Mouse (Mus musculus): Measurements from ENCODE around the gene Adra2c.

The Adra2c gene

DNA sequence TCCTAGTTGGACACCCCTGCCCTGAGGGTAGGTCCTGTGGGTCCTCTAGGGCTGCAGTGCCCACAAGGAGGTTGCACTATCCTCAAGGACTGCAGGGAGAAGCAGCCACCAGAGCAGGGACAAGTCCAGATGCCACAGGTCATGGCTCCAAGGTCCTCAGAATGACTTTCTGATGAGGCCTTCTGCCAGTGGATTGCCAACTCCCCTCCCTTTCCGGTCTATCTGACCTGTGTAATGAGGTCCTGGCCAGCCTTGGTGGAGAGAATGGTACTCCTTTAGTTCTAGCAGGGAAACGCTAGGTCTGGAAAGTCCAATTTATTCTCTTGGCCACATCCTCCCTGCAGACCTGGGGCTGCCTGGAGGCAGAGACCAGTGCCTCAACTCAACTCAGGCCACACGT, at the start of gene Adra2c:
Gene Adra2c (plus strand): TSS at position 301 of the 400 bp plus-strand sequence.
- in situ Hi-C loops (cut with MboI, MseI) = no loop called here

- in situ Hi-C loops (cut with MboI, MseI) = no loop called here
Measured at GRCm38 (mm10) chr5:35233142-35233541, 45.0 kb upstream of the Adra2c start.

DNA sequence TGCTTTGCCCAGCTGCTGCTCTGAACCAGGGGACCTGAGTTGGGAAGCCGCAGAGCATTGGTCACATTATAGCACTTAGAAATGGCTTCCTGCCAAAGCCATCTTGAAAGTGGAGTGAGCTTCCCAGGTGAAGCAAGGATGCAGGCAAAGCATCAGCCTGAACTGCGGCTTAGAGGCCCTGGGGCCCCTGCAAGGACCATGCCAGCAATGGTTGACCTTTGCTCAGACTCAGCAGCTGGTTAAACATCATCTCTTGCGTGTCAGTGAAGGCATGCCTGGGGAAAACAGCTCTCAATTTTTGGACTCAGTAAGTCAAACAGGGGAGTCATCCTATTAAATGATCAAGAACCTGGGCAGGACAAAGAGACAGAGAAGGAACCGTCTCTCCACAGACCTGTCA, 40.4 kb upstream of the Adra2c start:
- in situ Hi-C loops (cut with MboI, MseI) = no loop called here

GRCm38 (mm10) chr5:35238627-35239026, 39.5 kb upstream of the Adra2c start:
- in situ Hi-C loops (cut with MboI, MseI) = no loop called here

- in situ Hi-C loops (cut with MboI, MseI) = no loop called here
Measured at GRCm38 (mm10) chr5:35241556-35241955, 36.6 kb upstream of the Adra2c start.

GRCm38 (mm10) chr5:35244204-35244603, 33.9 kb upstream of the Adra2c start:
- in situ Hi-C loops (cut with MboI, MseI) = no loop called here

- in situ Hi-C loops (cut with MboI, MseI) = no loop called here
Measured at GRCm38 (mm10) chr5:35245555-35246273, 32.4 kb upstream of the Adra2c start.

- in situ Hi-C loops (cut with MboI, MseI) = no loop called here
Measured at GRCm38 (mm10) chr5:35254964-35255716, 23.0 kb upstream of the Adra2c start.

DNA sequence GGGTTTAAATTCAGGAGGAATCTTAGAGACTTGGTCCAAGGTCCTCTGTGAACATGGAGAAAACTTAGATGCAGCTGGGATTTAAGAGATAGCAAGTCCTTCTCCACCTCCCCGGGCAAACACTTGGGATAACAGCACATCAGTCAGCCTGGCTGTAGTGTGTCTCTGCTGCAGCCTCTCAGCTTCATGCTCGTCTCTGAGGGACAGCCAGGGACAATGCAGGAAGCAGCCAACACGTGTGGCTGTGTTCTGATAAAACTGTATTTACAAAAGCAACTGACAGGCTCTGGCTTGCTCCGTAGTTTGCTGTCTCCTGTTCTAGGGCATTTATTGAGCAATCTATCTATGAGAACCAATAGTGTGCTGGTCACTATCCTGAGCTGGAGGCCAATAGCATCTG, 14.4 kb upstream of the Adra2c start:
- in situ Hi-C loops (cut with MboI, MseI) = no loop called here

DNA sequence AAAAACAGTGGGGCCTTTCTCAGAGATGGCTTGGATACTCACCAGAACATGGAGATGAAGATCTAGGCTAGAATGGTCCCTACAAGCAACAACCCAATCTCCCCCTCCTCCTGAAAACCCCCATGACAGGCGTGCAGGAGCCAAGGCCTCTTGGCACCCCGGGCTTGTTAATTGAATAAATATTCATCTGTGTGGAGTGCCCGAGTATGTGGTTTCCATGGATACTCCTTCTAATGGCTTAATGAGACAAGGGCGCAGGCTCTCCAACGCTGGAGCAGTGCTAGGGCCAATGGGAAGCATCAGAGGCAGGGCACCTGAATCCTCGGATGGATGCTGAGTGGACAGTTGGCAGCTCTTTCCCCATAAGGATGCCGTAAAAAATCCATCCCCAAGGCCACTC, 10.6 kb upstream of the Adra2c start:
- in situ Hi-C loops (cut with MboI, MseI) = no loop called here

DNA sequence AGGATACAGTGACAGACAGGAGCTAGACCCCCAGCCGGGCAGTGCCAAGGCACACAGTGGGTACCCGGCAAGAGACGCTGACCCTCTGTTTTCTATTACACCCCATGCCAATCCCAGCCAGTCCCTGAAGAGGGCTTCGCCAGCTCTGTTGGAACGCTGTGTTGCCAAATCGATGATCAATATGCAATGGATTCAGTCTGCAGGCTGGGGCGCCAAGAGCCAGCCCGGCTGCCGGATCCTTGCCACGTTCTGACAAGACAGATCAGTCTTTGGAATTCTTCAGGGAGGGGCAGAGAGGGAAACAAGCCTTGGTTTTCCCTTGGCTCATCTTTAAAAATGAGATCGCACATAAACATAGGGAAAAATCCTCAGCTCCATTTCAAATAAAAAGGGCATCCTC, 2.8 kb upstream of the Adra2c start:
- in situ Hi-C loops (cut with MboI, MseI) = no loop called here

DNA sequence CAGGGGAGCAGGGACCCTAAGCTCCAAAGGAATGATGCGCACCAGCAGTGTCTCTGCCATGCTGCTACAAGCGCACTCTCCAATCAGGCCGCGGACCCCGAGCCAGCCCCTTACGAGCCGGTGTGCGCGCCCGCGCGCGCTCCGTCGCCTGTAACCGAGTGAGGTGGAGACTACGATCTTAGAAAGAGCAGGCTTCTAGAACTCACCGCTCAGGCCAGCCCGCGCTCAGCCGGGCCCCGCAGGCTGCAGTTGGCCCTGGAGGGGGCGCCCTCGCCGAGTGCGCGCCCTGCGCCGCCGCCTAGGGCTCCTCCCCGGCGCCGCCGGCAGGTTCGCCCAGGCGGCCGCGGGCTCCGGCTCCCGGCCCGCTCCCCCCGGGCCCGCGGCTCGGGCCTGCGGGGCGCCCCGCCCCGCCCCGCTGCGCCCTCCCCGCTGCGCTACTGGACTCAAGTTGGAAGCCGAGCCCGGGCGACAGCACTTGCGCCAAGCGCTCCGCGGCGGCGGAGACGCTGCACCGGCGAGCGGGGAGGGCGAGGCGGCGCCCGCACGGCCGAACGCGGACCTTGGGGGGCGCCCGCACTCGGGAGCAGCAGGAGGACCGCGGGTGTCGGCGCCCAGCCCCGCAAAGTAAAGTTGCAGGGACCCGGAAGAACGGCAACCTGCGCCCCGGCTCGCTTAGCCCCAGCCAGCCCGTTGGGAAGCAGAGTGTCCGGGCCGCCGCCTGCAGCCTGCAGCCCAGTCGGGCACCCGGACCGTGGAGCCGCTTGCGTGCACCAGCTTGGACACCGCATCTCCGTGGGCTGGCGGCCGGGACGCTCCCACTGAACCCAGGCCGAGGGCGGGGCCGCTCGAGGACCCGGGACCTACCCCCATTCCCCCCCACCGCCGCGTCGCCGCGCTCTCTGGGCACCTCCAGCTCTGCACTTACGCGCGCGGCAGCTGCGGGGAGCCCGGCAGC, 899 bp downstream of the Adra2c start:
- in situ Hi-C loops (cut with MboI, MseI) = no loop called here

DNA sequence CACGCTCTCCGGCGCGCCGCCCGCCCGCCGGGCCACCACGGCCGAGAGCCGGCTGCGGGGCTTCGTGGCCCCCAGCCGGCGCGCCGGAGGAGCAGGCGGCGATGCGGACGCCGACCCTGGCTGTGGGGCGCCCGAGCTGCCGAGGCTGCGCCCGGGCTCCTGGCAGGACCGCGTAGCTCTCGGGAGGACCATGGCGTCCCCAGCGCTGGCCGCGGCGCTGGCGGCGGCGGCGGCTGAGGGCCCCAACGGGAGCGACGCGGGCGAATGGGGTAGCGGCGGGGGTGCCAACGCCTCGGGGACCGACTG, 1.5 kb downstream of the Adra2c start:
- in situ Hi-C loops (cut with MboI, MseI) = no loop called here

DNA sequence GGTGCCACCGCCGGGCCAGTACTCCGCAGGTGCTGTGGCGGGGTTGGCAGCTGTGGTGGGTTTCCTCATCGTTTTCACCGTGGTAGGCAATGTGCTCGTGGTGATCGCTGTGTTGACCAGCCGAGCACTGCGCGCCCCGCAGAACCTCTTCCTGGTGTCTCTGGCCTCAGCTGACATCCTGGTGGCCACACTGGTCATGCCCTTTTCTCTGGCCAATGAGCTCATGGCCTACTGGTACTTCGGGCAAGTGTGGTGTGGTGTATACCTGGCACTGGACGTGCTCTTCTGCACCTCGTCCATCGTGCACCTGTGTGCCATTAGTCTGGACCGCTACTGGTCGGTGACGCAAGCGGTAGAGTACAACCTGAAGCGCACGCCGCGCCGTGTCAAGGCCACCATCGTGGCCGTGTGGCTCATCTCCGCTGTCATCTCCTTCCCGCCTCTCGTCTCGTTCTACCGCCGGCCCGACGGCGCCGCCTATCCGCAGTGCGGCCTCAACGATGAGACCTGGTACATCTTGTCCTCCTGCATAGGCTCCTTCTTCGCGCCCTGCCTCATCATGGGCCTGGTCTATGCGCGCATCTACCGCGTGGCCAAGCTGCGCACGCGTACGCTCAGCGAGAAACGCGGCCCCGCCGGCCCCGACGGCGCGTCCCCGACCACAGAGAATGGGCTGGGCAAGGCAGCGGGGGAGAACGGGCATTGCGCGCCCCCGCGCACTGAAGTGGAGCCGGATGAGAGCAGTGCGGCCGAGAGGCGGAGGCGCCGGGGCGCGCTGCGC, 2.1 kb downstream of the Adra2c start:
- in situ Hi-C loops (cut with MboI, MseI) = no loop called here

DNA sequence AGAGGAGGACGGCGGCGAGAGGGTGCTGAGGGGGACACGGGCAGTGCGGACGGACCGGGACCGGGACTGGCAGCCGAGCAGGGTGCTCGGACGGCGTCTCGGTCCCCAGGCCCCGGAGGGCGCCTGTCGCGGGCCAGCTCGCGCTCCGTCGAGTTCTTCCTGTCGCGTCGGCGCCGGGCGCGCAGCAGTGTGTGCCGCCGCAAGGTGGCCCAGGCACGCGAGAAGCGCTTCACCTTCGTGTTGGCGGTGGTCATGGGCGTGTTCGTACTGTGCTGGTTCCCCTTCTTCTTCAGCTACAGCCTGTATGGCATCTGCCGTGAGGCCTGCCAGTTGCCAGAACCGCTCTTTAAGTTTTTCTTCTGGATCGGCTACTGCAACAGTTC, 2.7 kb downstream of the Adra2c start:
- in situ Hi-C loops (cut with MboI, MseI) = no loop called here

GRCm38 (mm10) chr5:35285281-35285680, 7.2 kb downstream of the Adra2c start:
- in situ Hi-C loops (cut with MboI, MseI) = no loop called here

GRCm38 (mm10) chr5:35286190-35286589, 8.1 kb downstream of the Adra2c start:
- in situ Hi-C loops (cut with MboI, MseI) = no loop called here

DNA sequence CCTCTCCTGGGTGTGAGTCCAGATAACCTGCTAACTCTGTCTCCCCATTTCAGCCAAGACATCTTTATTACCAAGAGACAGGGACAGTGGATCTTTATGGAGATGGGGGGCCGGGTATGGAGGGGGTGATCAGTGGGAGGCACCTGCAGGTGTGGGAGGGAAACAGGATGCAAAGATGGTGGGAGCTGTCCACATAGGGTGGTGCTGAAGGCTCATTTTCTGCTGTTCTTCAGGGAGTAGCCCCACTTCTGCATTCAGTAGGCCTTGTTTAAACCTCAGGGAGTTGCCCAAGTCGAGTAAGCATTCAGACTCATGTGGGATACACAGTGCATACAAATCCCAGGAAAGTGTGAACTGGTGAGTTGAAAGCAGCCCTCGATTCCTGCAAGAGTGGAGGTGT, 21.5 kb downstream of the Adra2c start:
- in situ Hi-C loops (cut with MboI, MseI) = no loop called here

GRCm38 (mm10) chr5:35304191-35304590, 26.1 kb downstream of the Adra2c start:
- in situ Hi-C loops (cut with MboI, MseI) = no loop called here

GRCm38 (mm10) chr5:35305332-35305731, 27.2 kb downstream of the Adra2c start:
- in situ Hi-C loops (cut with MboI, MseI) = no loop called here

DNA sequence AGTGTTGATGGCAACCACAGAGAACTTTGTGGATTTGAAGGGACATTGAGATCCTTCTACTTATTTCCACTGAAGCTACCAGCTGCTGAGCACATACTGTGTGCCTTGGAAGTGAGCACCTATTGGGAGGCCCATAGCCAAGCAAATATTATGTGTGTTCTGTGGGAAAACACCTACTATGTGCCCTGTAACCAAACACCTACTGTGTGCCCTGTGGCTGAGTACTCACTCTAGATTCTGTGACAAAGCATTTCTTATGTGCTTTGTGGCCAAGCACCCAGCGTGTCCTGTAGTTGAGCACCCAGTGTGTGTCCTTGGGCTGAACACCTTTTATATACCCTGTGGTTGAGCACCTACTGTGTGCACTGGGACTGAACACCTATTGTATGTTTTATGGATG, 28.6 kb downstream of the Adra2c start:
- in situ Hi-C loops (cut with MboI, MseI) = no loop called here

- in situ Hi-C loops (cut with MboI, MseI) = no loop called here
Measured at GRCm38 (mm10) chr5:35309853-35310252, 31.7 kb downstream of the Adra2c start.

All from T-helper 2 cell (primary cell).